Mouse (Mus musculus) stomach, adult 2 months (tissue): ENCODE results near the gene Ip6k1. TPM values are rescaled to one million over a fixed set of nuclear protein-coding genes. Genes with fewer than 3 reads are reported as not detected.

Source experiments
- polyA plus RNA-seq: library from polyadenylated mRNA; depleted of rRNA; stranded (reverse); fragments of >200 nt; gene quantifications from 2 replicates; pipeline ENCODE4 v1.2.3, GENCODE M21; 2012; rRNA removed

Gene Ip6k1
- 38.4 and 50.1 TPM in 2 replicates for polyA plus RNA-seq

DNA sequence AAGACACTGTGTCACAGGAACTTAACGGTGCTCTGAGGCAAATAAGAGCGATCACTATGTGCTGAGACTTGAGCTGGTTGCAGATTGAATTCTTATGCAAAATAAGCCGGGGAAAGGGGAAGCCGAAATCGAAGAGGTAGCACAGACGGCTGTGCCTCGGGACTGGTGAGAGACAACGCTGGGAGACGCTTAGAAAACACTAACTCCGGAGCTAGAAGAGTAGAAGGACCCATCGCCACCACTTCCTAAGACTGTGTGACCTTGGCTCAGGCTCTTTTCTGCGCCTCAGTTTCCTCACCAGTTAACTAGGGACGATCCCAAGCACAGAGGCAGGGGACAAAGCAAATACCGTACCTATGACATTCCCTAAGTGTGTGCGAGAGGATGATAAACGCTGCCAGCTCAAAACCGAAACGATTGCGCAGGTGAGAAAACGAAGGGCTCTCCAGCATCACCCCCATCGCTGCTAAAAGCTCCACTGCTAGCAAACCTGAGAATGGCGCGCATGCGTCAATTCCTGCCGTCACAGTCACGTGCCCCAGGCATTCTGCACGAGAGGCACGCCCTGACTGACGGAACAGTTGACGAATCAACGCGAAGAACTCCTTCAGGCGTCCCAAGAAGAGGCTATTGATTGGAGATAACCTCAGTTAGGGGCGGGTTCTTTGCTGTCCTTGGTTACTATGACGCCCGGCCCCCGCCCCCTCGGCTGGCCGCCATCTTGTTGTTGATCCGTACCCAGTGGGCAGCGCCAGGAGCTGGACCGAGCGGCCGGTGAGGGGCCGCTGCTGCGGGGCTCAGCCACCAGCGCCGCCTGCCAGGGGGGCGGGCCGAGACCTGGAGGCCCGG lies at the start of gene Ip6k1:
TSS of gene Ip6k1 (plus strand) at position 580 of the 849 bp plus-strand sequence.

GRCm38 (mm10) chr9:107975399-107976386 lies 26.6 kb upstream of the Ip6k1 start, which contains the start of gene Uba7:
Gene Uba7, plus strand, starts transcription at chr9:107975505.

DNA sequence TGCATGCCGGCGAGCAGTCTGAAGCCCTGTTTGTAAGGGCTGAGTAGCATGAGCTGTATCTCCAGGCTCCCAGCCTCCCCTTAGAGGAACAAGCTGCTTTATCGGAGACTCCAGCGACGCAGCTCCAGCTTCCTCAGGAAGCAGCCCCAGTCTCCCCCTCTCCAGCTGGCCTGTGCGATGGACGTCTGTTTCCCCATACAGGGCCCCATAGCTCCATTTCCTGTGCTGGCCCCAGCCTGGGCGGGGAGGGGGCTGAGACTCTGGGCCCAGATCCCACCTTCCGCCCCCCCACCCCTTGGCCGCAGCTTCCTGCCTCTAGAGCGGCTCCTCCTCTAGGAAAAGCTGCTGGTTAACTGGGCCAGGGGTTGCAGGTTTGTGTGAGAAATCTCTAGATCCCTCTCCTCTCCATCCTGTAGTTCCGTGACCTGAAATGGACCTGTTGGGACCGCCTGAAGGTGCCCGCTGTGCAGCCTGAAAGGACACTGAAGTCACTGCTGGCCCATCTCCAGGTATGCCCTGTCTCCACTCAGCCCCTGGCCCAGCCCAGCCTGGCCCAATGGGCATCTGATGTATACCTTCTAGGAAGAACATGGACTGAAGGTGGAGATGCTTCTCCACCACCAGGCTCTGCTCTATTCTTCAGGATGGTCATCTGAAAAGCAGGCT lies 19.5 kb upstream of the Ip6k1 start, which contains the start of gene Gm20661:
TSS of gene Gm20661 (plus strand) at position 378 of the 666 bp plus-strand sequence.

DNA sequence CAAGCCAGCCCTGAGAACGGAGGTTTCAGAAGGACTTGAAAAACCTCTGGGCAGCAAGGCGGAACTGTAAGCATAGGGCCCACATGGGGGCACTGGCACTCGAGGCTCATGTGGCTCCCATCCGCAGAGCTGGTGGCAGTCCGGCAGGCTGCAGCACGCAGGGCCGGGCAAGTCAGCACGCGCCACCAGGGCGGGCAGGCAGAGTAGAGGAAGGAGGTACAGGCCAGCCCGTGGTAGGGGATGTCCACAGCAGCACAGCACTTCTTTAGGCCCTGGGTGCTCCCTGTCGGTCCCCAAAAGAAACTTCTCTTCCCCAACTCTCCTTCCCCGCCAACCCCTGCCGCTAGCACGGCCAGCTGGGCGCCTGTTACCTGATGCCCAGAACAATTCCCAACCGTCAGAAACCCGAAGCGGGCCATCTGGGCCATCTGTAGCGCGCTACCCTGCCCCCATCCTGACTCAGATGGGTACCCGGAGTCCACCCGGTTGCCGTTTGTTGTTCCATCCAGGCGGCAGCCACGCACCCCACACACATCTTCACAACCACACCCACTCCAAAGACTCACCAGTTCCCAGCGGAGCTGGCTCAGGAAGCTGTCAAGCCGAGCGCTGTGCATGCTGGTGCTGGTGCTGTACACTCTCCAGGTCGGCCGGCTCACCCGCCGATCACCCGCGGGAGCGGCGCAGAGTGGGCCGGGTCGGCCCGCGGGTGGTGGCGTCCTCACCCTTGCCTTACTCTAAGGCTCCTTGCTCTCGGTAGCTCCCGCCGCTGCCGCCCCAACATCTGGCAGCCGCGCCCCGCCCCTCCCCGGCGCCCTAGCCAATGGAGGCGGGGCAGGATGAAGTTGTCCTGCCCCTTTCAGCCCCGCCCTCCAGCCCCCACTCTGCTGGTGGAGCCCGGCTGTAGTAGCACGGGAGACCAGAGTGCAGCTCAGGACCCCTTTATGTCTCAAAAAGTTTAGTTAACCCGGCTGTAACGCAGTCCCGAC lies 16.9 kb upstream of the Ip6k1 start, which contains the start of gene Inka1:
TSS of gene Inka1 (minus strand) at position 749 of the 989 bp plus-strand sequence.

DNA sequence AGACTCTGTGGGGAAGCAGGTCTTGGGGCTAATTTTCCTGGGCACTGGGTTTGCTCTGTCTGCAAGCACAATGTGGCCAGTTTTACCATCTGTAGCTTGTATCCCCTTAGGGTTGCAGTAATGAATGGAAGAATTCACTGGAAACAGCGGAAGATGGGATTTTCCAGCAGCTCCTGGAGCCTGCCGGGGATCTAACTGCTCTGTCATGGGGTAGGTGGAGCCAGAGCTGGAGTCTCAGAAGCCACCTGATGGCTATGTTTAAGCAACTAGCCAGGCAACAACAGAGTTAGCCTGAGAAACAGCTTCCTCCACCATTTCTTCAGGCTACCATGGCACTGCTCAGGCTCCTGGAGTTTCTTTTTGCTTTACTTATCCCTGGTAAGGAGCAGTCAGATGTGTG lies 10.1 kb upstream of the Ip6k1 start, which contains the start of gene Cdhr4:
TSS of gene Cdhr4 (plus strand) at position 301 of the 400 bp plus-strand sequence.

DNA sequence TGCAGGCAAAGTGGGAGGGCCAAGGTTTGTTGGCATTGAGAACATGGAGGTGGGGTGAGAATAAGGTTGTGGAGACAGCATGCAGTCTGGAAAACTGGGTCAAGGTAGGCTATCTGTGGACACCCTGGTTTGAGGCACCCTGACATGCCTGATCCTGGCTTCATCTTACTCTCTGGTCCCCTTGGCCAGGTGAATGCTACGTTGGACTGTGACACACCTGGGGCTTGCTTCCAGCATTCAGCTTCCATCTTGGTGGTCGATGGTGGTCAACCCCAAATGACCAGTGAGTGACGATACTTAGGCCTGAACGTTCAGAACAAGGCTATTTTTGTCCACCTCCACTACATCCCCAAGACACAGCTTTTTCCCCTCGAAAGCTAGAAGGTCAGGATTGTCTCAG lies 6.3 kb upstream of the Ip6k1 start, which contains the start of gene Gm20662:
TSS of gene Gm20662 (plus strand) at position 301 of the 400 bp plus-strand sequence.

DNA sequence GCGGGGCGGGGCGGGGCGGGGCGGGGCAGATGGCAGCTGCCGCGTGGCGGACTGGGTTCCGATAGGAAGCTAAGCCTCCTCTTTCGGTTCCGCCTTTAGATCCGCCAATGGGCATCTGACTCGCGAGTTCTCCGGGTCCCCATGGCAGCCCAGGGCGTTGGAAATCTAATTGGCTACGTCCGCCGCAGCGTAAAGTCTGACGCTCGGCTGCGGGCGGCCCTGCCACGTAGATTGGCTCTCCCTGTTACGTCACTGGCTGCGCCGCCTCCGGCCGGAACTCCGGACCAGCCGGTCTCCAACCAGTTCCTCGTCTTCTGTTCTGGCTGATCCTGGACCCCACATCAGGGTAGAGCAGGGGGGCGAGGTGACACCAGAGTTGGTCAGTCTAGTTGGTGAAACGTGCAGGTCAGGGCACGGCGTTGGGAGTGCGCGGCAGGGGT lies 46.7 kb downstream of the Ip6k1 start, which contains the start of gene Gmppb:
TSS of gene Gmppb (plus strand) at position 227 of the 440 bp plus-strand sequence.

GRCm38 (mm10) chr9:108052885-108053664 lies 50.8 kb downstream of the Ip6k1 start, which contains the start of gene Amigo3:
Gene Amigo3, plus strand, starts transcription at chr9:108053159.

DNA sequence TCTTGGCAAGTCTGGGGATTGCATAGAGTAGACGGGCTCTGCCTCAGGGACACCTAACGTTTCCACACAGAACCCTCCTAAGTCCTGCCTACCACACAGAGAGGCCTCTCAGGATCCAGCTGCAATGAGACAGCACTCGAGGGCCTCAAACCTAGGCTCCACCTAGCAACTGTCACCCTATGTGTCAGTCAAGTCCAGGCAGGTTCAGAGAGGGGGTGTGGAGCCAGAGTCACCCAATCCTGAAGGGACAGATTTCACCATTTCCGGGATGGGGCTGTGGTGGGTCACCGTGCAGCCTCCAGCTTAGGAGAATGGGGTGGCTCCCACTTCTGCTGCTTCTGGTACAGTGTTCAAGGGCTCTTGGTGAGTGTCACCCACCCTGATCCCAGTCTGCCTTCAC lies 77.9 kb downstream of the Ip6k1 start, which contains the start of gene Mst1:
TSS of gene Mst1 (plus strand) at position 269 of the 400 bp plus-strand sequence.

GRCm38 (mm10) chr9:108082988-108083431 lies 80.7 kb downstream of the Ip6k1 start, which contains the start of gene Rnf123:
Gene Rnf123, minus strand, starts transcription at chr9:108083346.

DNA sequence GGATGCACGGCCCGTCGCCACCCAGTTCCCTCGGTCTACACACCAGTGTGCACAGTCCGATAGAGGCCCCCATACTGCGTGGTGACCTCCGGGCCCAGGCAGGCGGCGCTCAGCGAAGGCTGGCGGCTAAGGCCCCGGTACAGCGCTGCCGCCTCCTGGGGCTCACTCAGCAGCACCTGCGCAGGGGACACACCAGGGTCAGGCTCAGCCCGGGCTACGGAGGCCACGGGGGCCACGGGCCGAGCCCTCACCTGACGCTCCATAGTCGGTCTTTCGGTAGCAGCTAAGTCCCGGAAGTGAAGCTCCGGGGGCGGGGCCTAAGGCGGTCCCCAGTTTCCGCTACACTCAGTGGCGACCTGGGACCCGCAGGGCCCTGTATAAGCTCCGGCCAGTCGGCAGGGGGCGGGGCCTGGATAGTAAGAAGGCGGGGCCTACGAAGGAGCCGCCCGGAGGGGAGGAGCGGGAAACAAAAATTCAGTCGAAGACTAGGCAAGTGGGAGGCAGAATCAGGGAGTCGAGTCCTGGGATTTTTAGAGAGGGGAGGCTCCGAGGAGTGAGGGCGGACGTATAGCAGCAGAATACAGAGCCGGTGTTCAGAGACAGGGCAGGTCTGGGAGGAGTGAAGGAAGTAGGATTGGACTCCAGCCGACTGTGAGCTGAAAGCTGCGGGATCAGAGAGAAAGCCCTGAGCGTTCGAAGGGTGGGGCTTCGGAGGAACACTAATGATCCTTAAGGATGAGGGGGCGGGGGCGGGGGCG lies 92.1 kb downstream of the Ip6k1 start, which contains the start of gene Apeh:
TSS of gene Apeh (minus strand) at position 423 of the 758 bp plus-strand sequence.

Other genes starting within 250 kb of the Ip6k1 start
- 18.1 and 30.1 TPM in 2 replicates for gene Rbm5, start 231.5 kb upstream of the Ip6k1 start, polyA plus RNA-seq
- 4.0 and 5.3 TPM in 2 replicates for gene Rbm6, start 129.3 kb upstream of the Ip6k1 start, polyA plus RNA-seq
- gene Mon1a, start 114.3 kb upstream of the Ip6k1 start, polyA plus RNA-seq, result 38.1 and 50.7 TPM in 2 replicates
- gene Mst1r, start 95.6 kb upstream of the Ip6k1 start, polyA plus RNA-seq, result 78.7 and 86.7 TPM in 2 replicates
- gene Actl11, start 74.0 kb upstream of the Ip6k1 start, polyA plus RNA-seq, result not detected in 2 replicates
- 0.16 and 0.43 TPM in 2 replicates for gene Camkv, start 66.8 kb upstream of the Ip6k1 start, polyA plus RNA-seq
- 0.88 and 2.2 TPM in 2 replicates for gene Traip, start 52.4 kb upstream of the Ip6k1 start, polyA plus RNA-seq
- 24.3 and 29.0 TPM in 2 replicates for gene Uba7, start 27.0 kb upstream of the Ip6k1 start, polyA plus RNA-seq
- 0.04 TPM in 1 of 2 replicates, not detected in the other for gene Gm20661, start 19.4 kb upstream of the Ip6k1 start, polyA plus RNA-seq
- 8.1 and 8.3 TPM in 2 replicates for gene Inka1, start 16.6 kb upstream of the Ip6k1 start, polyA plus RNA-seq
- 0.63 and 0.74 TPM in 2 replicates for gene Cdhr4, start 10.0 kb upstream of the Ip6k1 start, polyA plus RNA-seq
- gene Gm20662, start 6.2 kb upstream of the Ip6k1 start, polyA plus RNA-seq, result 0.10 TPM in 1 of 2 replicates, not detected in the other
- 12.7 and 13.3 TPM in 2 replicates for gene Gmppb, start 46.7 kb downstream of the Ip6k1 start, polyA plus RNA-seq
- gene Amigo3, start 50.7 kb downstream of the Ip6k1 start, polyA plus RNA-seq, result 4.8 and 8.3 TPM in 2 replicates
- gene Mst1, start 77.9 kb downstream of the Ip6k1 start, polyA plus RNA-seq, result 1.8 and 2.7 TPM in 2 replicates
- 37.7 and 49.7 TPM in 2 replicates for gene Rnf123, start 80.8 kb downstream of the Ip6k1 start, polyA plus RNA-seq
- gene Apeh, start 92.1 kb downstream of the Ip6k1 start, polyA plus RNA-seq, result 65.0 and 72.5 TPM in 2 replicates
- gene Bsn, start 187.9 kb downstream of the Ip6k1 start, polyA plus RNA-seq, result 0.91 and 0.92 TPM in 2 replicates